Mouse (Mus musculus): ENCODE measurements around the gene Rasal2. TPM values are rescaled to one million over a fixed set of nuclear protein-coding genes. Genes with fewer than 3 reads are reported as not detected.

The Rasal2 gene
- polyA plus RNA-seq, 1 experiment = 4.1 TPM

GRCm38 (mm10) chr1:157427604-157428003 lies 15.2 kb upstream of the Rasal2 start:
- no peak overlapping the region for H3K4me2 ChIP-seq (ENCODE audit: low read depth)
- H3ac ChIP-seq (ENCODE audit: control insufficient read depth, insufficient read length) = no peak overlapping the region
- no peaks in the 10 kb centered on the region for H3K36me3 ChIP-seq (ENCODE audit: control insufficient read depth, insufficient read depth)
- no peak overlapping the region for H3K4me3 ChIP-seq
- no peaks in the 10 kb centered on the region for H3K79me2 ChIP-seq (ENCODE audit: control insufficient read depth, insufficient read depth)
- TF ChIP-seq E2F4 (IDR thresholded peaks at IDR 0.05; ENCODE audit: insufficient read depth) (no peak), MYOD1 (IDR thresholded peaks at IDR 0.05; ENCODE audit: control insufficient read depth in 1 of 3, insufficient read length in 2 of 3, low read depth in 2 of 3) (no peak), TCF12 (IDR thresholded peaks at IDR 0.05; ENCODE audit: insufficient read depth, poor library complexity, severe bottlenecking) (no peak), SRF (IDR thresholded peaks at IDR 0.05; ENCODE audit: control insufficient read depth, insufficient read length, low read depth) (no peak), REST (IDR thresholded peaks at IDR 0.05; ENCODE audit: insufficient read depth, insufficient read length) (no peak), TCF3 (IDR thresholded peaks at IDR 0.05; ENCODE audit: insufficient read length, low read depth) (no peak), POLR2AphosphoS2 (IDR thresholded peaks at IDR 0.05; ENCODE audit: insufficient read length, low read depth) (no peak), MYOG (IDR thresholded peaks at IDR 0.05; ENCODE audit: control insufficient read depth in 1 of 3, insufficient read depth in 1 of 3, insufficient read length in 2 of 3, low read depth in 2 of 3) (no peak), POLR2A (IDR thresholded peaks at IDR 0.05; ENCODE audit: insufficient read length, low read depth) (no peak), CEBPB (IDR thresholded peaks at IDR 0.05; ENCODE audit: insufficient read depth, poor library complexity, severe bottlenecking) (no peak), MAX (IDR thresholded peaks at IDR 0.05; ENCODE audit: low read depth) (no peak), USF1 (IDR thresholded peaks at IDR 0.05; ENCODE audit: low read depth) (no peak)
- no peaks in the 10 kb centered on the region for H3K27me3 ChIP-seq (ENCODE audit: control insufficient read depth, insufficient read depth, insufficient read length)

DNA sequence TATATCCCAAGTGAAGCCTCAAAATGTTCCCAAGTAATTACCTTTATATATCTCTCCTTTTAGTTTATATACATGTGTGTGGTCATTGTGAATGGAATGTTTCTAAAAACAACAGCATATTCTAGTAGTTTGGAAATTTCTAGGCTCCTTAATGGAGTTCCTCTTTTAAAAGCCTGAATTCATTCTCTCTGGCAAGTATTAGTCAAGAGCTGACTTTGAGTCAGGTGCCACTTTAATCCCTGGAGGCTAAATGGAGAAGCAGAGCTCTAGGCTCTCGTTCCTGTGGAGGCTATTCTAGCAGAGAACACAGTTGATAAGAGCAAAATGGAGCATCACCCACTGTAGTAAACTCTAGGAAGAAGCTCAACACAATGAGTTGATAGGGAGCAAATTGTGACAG lies 14.5 kb upstream of the Rasal2 start:
- Histone ChIP-seq H3K79me2 (ENCODE audit: control insufficient read depth, insufficient read depth) (no peaks in the 10 kb centered on the region), H3K27me3 (ENCODE audit: control insufficient read depth, insufficient read depth, insufficient read length) (no peaks in the 10 kb centered on the region), H3K36me3 (ENCODE audit: control insufficient read depth, insufficient read depth) (no peaks in the 10 kb centered on the region), H3K4me2 (ENCODE audit: low read depth) (no peak overlapping the region), H3ac (ENCODE audit: control insufficient read depth, insufficient read length) (no peak overlapping the region), H3K4me3 (no peak overlapping the region)
- TF ChIP-seq TCF3 (IDR thresholded peaks at IDR 0.05; ENCODE audit: insufficient read length, low read depth) (no peak), E2F4 (IDR thresholded peaks at IDR 0.05; ENCODE audit: insufficient read depth) (no peak), MYOD1 (IDR thresholded peaks at IDR 0.05; ENCODE audit: control insufficient read depth in 1 of 3, insufficient read length in 2 of 3, low read depth in 2 of 3) (no peak), USF1 (IDR thresholded peaks at IDR 0.05; ENCODE audit: low read depth) (no peak), POLR2AphosphoS2 (IDR thresholded peaks at IDR 0.05; ENCODE audit: insufficient read length, low read depth) (no peak), TCF12 (IDR thresholded peaks at IDR 0.05; ENCODE audit: insufficient read depth, poor library complexity, severe bottlenecking) (no peak), MYOG (IDR thresholded peaks at IDR 0.05; ENCODE audit: control insufficient read depth in 1 of 3, insufficient read depth in 1 of 3, insufficient read length in 2 of 3, low read depth in 2 of 3) (no peak)

DNA sequence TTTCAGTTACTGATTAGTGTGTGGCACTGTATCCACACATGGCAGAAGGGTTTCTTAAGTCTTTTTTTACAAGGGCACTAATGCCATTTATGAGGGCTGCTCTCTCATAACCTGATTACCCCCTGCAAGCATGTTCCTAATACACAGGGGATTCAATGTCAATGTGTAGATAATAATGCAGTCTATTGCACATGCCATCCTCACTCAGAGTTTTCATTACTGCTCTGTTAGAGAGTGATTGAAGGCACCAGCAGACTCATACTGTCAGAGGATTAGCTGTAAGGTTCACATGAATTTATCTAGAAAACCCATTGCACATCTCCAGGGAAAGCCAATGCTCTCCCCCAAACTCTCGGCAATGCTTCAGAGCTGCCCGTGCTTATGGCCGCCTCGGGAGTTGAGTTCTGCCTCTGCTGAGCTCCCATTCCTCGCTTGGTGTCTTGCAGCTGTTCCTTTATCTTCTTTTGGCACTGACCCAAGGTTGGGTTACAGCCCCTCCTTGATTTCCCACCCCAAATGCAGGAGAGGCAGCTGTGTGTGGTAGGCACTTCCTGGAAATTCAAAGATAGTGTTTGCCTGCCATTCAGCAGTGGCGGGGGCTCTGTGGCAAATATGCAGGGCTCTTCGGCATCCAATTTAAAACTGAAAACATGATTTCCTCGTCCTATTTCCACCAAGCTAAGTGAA lies 13.5 kb upstream of the Rasal2 start:
- TF ChIP-seq MYOG (IDR thresholded peaks at IDR 0.05; ENCODE audit: control insufficient read depth in 1 of 3, insufficient read depth in 1 of 3, insufficient read length in 2 of 3, low read depth in 2 of 3) (peak; percentile 68 to 90 (median 68)), MYOD1 (IDR thresholded peaks at IDR 0.05; ENCODE audit: control insufficient read depth in 1 of 3, insufficient read length in 2 of 3, low read depth in 2 of 3) (peak in 2 of 3 experiments; percentile 72 to 78), TCF12 (IDR thresholded peaks at IDR 0.05; ENCODE audit: insufficient read depth, poor library complexity, severe bottlenecking) (peak; percentile 68), POLR2A (IDR thresholded peaks at IDR 0.05; ENCODE audit: insufficient read length, low read depth) (no peak), REST (IDR thresholded peaks at IDR 0.05; ENCODE audit: insufficient read depth, insufficient read length) (no peak), POLR2AphosphoS2 (IDR thresholded peaks at IDR 0.05; ENCODE audit: insufficient read length, low read depth) (no peak), SRF (IDR thresholded peaks at IDR 0.05; ENCODE audit: control insufficient read depth, insufficient read length, low read depth) (no peak)
- H3ac ChIP-seq (ENCODE audit: control insufficient read depth, insufficient read length) = no peak overlapping the region
- no peak overlapping the region for H3K4me3 ChIP-seq
- H3K36me3 ChIP-seq (ENCODE audit: control insufficient read depth, insufficient read depth) = no peaks in the 10 kb centered on the region
- H3K4me2 ChIP-seq (ENCODE audit: low read depth) = peak overlapping the region; percentile 69
- no peaks in the 10 kb centered on the region for H3K79me2 ChIP-seq (ENCODE audit: control insufficient read depth, insufficient read depth)
- no peaks in the 10 kb centered on the region for H3K27me3 ChIP-seq (ENCODE audit: control insufficient read depth, insufficient read depth, insufficient read length)

DNA sequence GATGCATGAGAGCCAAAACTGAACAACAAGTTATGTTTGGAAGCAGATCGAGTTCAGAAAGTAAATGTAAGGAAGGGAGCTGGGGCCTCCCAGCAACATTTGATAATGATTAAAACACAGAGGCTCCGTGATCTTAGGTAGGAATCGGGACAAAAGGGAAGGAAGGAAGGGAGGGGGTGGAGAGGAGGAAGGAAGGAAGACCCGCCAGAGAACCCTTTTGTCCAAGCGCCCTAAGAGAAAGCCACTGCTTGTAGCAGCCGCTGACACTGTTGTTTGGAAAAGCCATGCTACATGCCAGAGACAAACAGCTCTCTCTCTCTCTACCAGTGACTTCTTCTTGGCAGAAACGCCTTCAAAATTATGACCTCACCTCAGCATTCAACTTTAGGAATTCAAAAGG lies 5.5 kb upstream of the Rasal2 start:
- H3ac ChIP-seq (ENCODE audit: control insufficient read depth, insufficient read length) = no peak overlapping the region
- no peak for TF ChIP-seq CEBPB (IDR thresholded peaks at IDR 0.05; ENCODE audit: insufficient read depth, poor library complexity, severe bottlenecking)
- TF ChIP-seq POLR2A (IDR thresholded peaks at IDR 0.05; ENCODE audit: insufficient read length, low read depth) = no peak
- no peak for TF ChIP-seq MYOG (IDR thresholded peaks at IDR 0.05; ENCODE audit: control insufficient read depth in 1 of 3, insufficient read depth in 1 of 3, insufficient read length in 2 of 3, low read depth in 2 of 3)
- TF ChIP-seq TCF3 (IDR thresholded peaks at IDR 0.05; ENCODE audit: insufficient read length, low read depth) = no peak
- no peak for TF ChIP-seq MAX (IDR thresholded peaks at IDR 0.05; ENCODE audit: low read depth)
- no peak for TF ChIP-seq E2F4 (IDR thresholded peaks at IDR 0.05; ENCODE audit: insufficient read depth)
- no peak for TF ChIP-seq SRF (IDR thresholded peaks at IDR 0.05; ENCODE audit: control insufficient read depth, insufficient read length, low read depth)
- TF ChIP-seq REST (IDR thresholded peaks at IDR 0.05; ENCODE audit: insufficient read depth, insufficient read length) = no peak
- no peak for TF ChIP-seq USF1 (IDR thresholded peaks at IDR 0.05; ENCODE audit: low read depth)
- TF ChIP-seq MYOD1 (IDR thresholded peaks at IDR 0.05; ENCODE audit: control insufficient read depth in 1 of 3, insufficient read length in 2 of 3, low read depth in 2 of 3) = no peak
- TF ChIP-seq TCF12 (IDR thresholded peaks at IDR 0.05; ENCODE audit: insufficient read depth, poor library complexity, severe bottlenecking) = no peak
- TF ChIP-seq POLR2AphosphoS2 (IDR thresholded peaks at IDR 0.05; ENCODE audit: insufficient read length, low read depth) = no peak
- no peaks in the 10 kb centered on the region for H3K27me3 ChIP-seq (ENCODE audit: control insufficient read depth, insufficient read depth, insufficient read length)
- peak overlapping the region; percentile 54 for H3K4me2 ChIP-seq (ENCODE audit: low read depth)
- peaks cover 6% of the 10 kb centered on the region for H3K79me2 ChIP-seq (ENCODE audit: control insufficient read depth, insufficient read depth)
- no peak overlapping the region for H3K4me3 ChIP-seq
- peaks cover 7% of the 10 kb centered on the region for H3K36me3 ChIP-seq (ENCODE audit: control insufficient read depth, insufficient read depth)

Measured in myocyte (in vitro differentiated cells).